Mouse (Mus musculus) lung, postnatal 0 days (tissue): ENCODE data around the gene P2rx2. TPM values are rescaled to one million over a fixed set of nuclear protein-coding genes. Genes with fewer than 3 reads are reported as not detected.

Experiments used
- ATAC-seq: fragments of 200-750 bp; cut with Nextera tagmentation; 2 replicates; pipeline ENCODE4 v1.8.0; 2017; ENCODE audit warnings: moderate library complexity
- DNase-seq: peaks from one replicate; pipeline ENCODE4 v3.0.0-alpha.2; 2016; ENCODE audit warnings: low spot score
- H3K27ac ChIP-seq: fragments of 300-500 bp; sonication (generic); 2 replicates; pipeline ENCODE4 v1.5.1; 2014; ENCODE audit warnings: antibody characterized with exemption, mild to moderate bottlenecking, low read length, mixed read lengths
- H3K27me3 ChIP-seq: fragments of 300-500 bp; sonication (generic); replicated peaks from 2 replicates; pipeline ENCODE4 v1.6.1; 2014; ENCODE audit warnings: low read length, mixed read lengths; ENCODE audit not compliant: insufficient read depth
- H3K36me3 ChIP-seq: fragments of 300-500 bp; sonication (generic); 2 replicates; pipeline ENCODE4 v1.6.1; 2014; ENCODE audit warnings: low read length, mixed read lengths; ENCODE audit not compliant: insufficient read depth
- H3K4me1 ChIP-seq: fragments of 300-500 bp; sonication (generic); 2 replicates; pipeline ENCODE4 v1.6.1; 2014; ENCODE audit warnings: antibody characterized with exemption, low read depth, low read length, mixed read lengths; ENCODE audit not compliant: insufficient read depth
- H3K4me2 ChIP-seq: fragments of 300-500 bp; sonication (generic); replicated peaks from 2 replicates; pipeline ENCODE4 v1.6.1; 2014; ENCODE audit warnings: low read depth, mild to moderate bottlenecking, low read length, moderate library complexity, mixed read lengths
- H3K4me3 ChIP-seq: fragments of 300-500 bp; sonication (generic); 2 replicates; pipeline ENCODE4 v1.5.1; 2014; ENCODE audit warnings: low read depth, low read length
- H3K9ac ChIP-seq: fragments of 300-500 bp; sonication (generic); replicated peaks from 2 replicates; pipeline ENCODE4 v1.6.1; 2014; ENCODE audit warnings: low read depth, mild to moderate bottlenecking
- H3K9me3 ChIP-seq: fragments of 300-500 bp; sonication (generic); 2 replicates; pipeline ENCODE4 v1.6.1; 2016; ENCODE audit warnings: low read length, mixed read lengths
- CTCF ChIP-seq: IDR thresholded peaks from 2 replicates; pipeline ENCODE4 v1.5.1; 2016; ENCODE audit warnings: antibody characterized with exemption, mild to moderate bottlenecking
- EP300 ChIP-seq: IDR thresholded peaks from 2 replicates; pipeline ENCODE4 v1.6.1; 2016; ENCODE audit warnings: antibody characterized with exemption, mild to moderate bottlenecking, control low read depth
- WGBS: fragments of 180-500 bp; shearing (Covaris S2); extraction: QIAGEN DNeasy Blood & Tissue Kit; methylation state at CpG from one replicate; pipeline ENCODE4 v1.1.7; 2014; 5-methylcytosine and 5-hydroxymethylcytosine counted together
- polyA plus RNA-seq: library from polyadenylated mRNA; unstranded; fragments of >200 nt; fragmentation: Nextera tagmentation; extraction: Ambion mirVana; gene quantifications from 2 replicates; pipeline ENCODE4 v1.2.1, GENCODE M21; 2015

The P2rx2 gene
- 3.5 and 3.8 TPM in 2 replicates for polyA plus RNA-seq

DNA sequence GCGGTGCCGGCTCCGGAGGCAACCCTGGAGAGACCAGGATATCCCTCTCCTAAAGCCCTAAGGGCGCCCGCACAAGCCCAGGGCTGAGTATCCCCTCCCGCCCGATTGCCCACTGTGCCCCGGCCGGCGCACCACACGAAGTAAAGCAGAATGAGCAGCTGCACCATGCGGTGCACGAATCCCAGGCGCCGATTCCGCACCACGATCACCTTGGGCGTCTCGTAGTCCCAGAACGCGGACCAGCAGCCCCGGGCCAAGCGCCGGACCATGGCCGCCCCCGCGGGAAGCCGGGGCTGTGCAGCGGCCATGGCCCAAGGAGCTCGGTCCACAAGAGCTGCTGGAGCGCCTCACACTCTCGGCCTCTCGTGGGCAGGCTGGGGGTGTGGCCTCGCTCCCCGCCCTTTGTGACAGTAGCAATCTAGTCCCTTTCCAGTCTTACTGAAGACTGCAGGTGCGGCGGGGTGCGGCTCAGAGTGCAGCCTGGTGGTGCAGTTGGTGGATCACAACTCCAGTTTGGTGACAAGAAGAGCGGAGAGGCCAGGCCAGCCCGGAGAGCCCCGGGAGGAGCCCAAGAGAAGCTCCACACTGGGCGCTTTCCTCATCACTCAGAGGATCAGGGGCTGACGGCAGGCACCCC is at the start of gene P2rx2:
P2rx2 (minus strand) TSS at position 565 of the 637 bp plus-strand sequence.
- DNase-seq: peak; percentile 68

DNA sequence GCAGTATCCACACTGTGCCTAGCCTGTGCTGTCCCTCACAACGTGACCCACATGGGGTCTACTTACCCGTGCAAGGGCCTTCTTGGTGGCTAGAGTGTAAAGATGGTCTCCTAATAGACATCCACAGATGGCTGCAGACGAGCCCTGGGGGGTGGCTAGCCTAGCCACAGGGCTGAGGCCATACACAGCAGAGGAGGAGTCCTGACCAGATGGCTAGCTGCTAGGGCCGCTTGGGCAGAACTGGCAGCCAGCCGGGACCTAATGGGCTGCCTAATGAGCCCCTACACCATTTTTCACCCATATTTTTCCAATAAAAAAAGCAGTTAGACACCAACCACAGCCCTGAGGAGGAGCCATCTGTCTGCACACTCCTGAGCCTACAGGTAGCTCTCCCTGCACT is 49.7 kb upstream of the P2rx2 start:
- H3K4me1 ChIP-seq: no peaks in the 10 kb centered on the region
- ATAC-seq (no peak), DNase-seq (no peak)
- no peaks in the 10 kb centered on the region for H3K9me3 ChIP-seq
- 0 out of 2 replicates have a peak, but pooled peaks cover 5% of the 10 kb centered on the region for H3K36me3 ChIP-seq
- no peak overlapping the region for H3K27ac ChIP-seq
- H3K9ac ChIP-seq: no peak overlapping the region
- no peak overlapping the region for H3K4me3 ChIP-seq
- H3K27me3 ChIP-seq: no peaks in the 10 kb centered on the region
- no peak overlapping the region for H3K4me2 ChIP-seq
- TF ChIP-seq CTCF: no peak
- TF ChIP-seq EP300: no peak
- 77% methylated on average over 5 of the region's 5 CpGs for WGBS

More for the DNA sequence above, at the start of gene P2rx2:
- Histone ChIP-seq H3K9ac (peak within 1 kb of the TSS; percentile 32; the same call in 1 of the 2 replicates), H3K27ac (0 out of 2 replicates have a peak within 1 kb of the TSS, but pooled peaks have one; percentile 39), H3K36me3 (no peaks in the 10 kb centered on the region), H3K9me3 (no peaks in the 10 kb centered on the region), H3K4me1 (peaks cover 8% of the 10 kb centered on the region), H3K27me3 (peaks cover 6% of the 10 kb centered on the region; the same call in 1 of the 2 replicates), H3K4me3 (peak within 1 kb of the TSS; percentile 45), H3K4me2 (peak within 1 kb of the TSS; percentile 88)
- 1% methylated on average over 29 of the region's 43 CpGs for WGBS
- peak; percentile 72 for ATAC-seq
- TF ChIP-seq EP300: no peak
- peak; percentile 25; the same call in 1 of the 2 replicates for TF ChIP-seq CTCF

DNA sequence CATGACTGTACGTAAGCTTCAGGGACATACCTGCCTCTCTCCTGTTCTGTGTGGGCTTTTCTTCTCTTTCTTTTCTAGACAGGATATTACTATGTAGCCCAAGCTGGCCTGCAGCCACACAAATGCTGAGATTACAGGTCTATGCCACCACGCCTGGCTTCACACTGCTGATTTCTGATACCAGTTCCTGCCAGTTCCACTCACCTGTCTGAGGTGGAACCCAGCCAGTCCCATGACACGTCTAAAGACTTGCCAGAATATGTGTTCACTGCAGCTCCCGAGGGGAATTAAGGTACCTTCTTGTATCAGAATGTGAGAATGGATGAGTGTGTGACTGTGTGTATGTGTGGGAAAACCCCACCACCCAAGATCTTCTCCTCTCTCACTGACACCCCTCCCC is 47.6 kb upstream of the P2rx2 start:
- Histone ChIP-seq H3K9ac (no peak overlapping the region), H3K4me1 (peaks cover 5% of the 10 kb centered on the region; the same call in 1 of the 2 replicates), H3K27ac (no peak overlapping the region), H3K36me3 (no peaks in the 10 kb centered on the region), H3K9me3 (no peaks in the 10 kb centered on the region), H3K4me3 (no peak overlapping the region), H3K27me3 (0 out of 2 replicates have a peak, but pooled peaks cover 3% of the 10 kb centered on the region), H3K4me2 (no peak overlapping the region)
- ATAC-seq: no peak
- WGBS: 78% methylated on average over 4 of the region's 4 CpGs
- DNase-seq: no peak
- TF ChIP-seq CTCF (no peak), EP300 (no peak)

DNA sequence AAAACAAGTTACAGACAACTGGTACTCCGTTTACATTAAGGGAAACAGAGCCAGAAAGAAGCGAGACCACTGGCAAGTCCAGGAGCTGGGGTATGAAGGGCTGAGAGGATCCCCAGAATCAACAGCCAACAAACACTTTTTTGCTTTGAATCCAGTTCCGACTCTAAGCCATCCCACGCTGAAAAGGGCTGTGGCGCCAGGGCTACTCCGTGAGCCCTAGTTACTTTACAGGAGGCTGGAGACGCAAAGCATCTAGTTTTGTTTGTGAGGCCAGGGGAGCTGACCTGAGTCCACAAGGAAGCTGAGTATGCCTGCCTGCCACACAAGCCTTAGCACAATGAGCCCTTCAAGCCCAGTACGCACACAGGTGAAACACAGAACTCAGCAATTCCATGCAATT is 44.3 kb upstream of the P2rx2 start:
- Histone ChIP-seq H3K4me3 (peak overlapping the region; percentile 44), H3K9me3 (no peaks in the 10 kb centered on the region), H3K27ac (no peak overlapping the region), H3K9ac (no peak overlapping the region), H3K4me1 (peaks cover 5% of the 10 kb centered on the region; the same call in 1 of the 2 replicates), H3K4me2 (peak overlapping the region; percentile 81), H3K36me3 (no peaks in the 10 kb centered on the region), H3K27me3 (0 out of 2 replicates have a peak, but pooled peaks cover 3% of the 10 kb centered on the region)
- no peak for DNase-seq
- no peak for TF ChIP-seq CTCF
- no peak for TF ChIP-seq EP300
- no peak for ATAC-seq
- 18% methylated on average over 8 of the region's 8 CpGs for WGBS

DNA sequence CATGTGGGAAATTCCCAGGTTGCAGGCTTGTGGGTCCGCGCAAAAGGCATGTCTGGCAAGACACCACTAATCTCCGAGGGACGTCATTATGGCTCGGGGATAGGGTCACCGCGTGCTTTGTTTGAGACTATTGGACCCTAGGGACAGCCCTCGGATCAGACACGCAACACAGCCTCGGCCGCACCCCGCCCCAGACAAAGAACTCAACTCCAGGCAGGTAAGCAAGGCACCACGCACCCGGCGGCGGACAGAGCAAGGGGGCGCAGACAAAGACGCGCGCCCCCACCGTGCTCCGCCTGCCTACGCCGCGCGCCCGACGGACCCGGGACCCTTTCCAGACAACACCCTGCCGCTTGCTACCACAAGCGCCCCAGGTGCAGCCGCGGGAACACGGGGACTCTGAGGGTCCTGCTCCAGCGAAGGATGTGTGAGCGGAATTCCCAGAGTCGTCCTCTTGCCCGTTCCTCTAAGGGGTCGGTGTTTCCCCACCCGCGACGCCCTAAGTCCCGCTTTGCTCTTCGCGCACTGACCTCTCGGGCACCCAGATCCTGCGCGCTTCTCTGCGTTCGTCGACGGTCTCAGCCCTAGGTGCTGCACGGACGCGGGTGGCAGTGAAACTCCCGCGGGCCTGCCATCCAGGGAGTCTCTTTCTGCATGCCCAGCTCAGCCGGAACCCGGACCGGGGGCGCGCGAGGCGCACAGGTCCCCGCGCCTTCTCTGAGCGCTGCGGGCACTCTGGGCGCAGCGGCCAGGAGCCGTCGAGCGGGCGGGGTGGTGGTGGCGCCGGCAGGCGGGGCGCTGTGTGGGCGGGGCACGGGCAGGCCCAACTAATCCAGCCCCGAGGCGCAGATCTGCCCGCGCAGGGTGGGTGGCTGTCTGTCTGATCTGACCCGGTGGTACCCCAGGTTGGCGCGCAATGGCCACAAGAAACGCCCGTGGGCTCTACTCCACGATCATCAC is 43.6 kb upstream of the P2rx2 start:
- H3K9ac ChIP-seq: no peak overlapping the region
- 0 out of 2 replicates have a peak, but pooled peaks cover 3% of the 10 kb centered on the region for H3K27me3 ChIP-seq
- peak; percentile 48 for DNase-seq
- H3K4me3 ChIP-seq: peak overlapping the region; percentile 44
- TF ChIP-seq CTCF (no peak), EP300 (no peak)
- H3K36me3 ChIP-seq: no peaks in the 10 kb centered on the region
- no peak overlapping the region for H3K27ac ChIP-seq
- H3K9me3 ChIP-seq: no peaks in the 10 kb centered on the region
- H3K4me1 ChIP-seq: peaks cover 5% of the 10 kb centered on the region; the same call in 1 of the 2 replicates
- peak; percentile 90 for ATAC-seq
- peak overlapping the region; percentile 81 for H3K4me2 ChIP-seq
- WGBS: 1% methylated on average over 87 of the region's 90 CpGs

DNA sequence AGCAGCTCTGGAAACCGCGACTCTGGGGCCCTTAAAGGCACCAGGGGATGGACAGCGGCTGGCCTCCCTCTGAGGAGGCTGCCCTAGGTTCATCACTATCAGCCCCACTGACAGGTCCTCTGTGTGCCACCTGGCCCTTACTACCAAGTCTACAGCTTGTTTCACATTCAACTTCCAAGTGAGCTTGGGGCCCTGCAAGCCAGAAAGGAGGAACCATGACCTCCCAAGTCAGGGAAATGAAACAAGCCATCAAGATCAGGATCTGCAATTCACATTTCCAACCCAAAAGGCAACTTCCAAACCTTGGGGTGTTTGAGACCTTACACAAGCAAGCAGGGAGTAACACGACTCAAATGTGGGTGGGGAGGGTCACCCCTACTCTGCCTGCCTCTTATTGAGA is 42.3 kb upstream of the P2rx2 start:
- ATAC-seq: no peak
- Histone ChIP-seq H3K27ac (no peak overlapping the region), H3K9ac (no peak overlapping the region), H3K27me3 (0 out of 2 replicates have a peak, but pooled peaks cover 3% of the 10 kb centered on the region), H3K4me1 (peaks cover 5% of the 10 kb centered on the region; the same call in 1 of the 2 replicates), H3K4me3 (no peak overlapping the region), H3K4me2 (no peak overlapping the region), H3K9me3 (no peaks in the 10 kb centered on the region), H3K36me3 (no peaks in the 10 kb centered on the region)
- DNase-seq: no peak
- WGBS: 61% methylated on average over 4 of the region's 4 CpGs
- TF ChIP-seq CTCF: no peak
